Mouse (Mus musculus) telencephalon, adult 2 months (tissue): Measurements from ENCODE around the gene Amy1.
"Not testable (repeated sequence)": the region's sequence is repeated elsewhere in the genome, so short reads cannot be mapped to it uniquely, and the experiment has no call there.

Experiments
- DNase-seq: peaks from one replicate; pipeline ENCODE4 v3.0.0-alpha.2; 2011; ENCODE audit warnings: low read depth, low spot score

Gene Amy1

GRCm38 (mm10) chr3:113606599-113606998 lies at the start of gene Amy1:
TSS of gene Amy1 (minus strand) at chr3:113606699.
- no peak for DNase-seq

- DNase-seq: no peak
These were observed 47.8 kb upstream of the Amy1 start for GRCm38 (mm10) chr3:113654335-113654734.

GRCm38 (mm10) chr3:113651386-113651785 lies 44.9 kb upstream of the Amy1 start:
- DNase-seq: peak; percentile 13

- DNase-seq: no peak
These were observed 33.0 kb upstream of the Amy1 start for GRCm38 (mm10) chr3:113639545-113639944.

GRCm38 (mm10) chr3:113634220-113634619 lies 27.7 kb upstream of the Amy1 start:
- no peak for DNase-seq

- no peak for DNase-seq
These were observed 25.1 kb upstream of the Amy1 start for GRCm38 (mm10) chr3:113631611-113632010.

- DNase-seq: peak; percentile 17
These were observed 24.1 kb upstream of the Amy1 start for GRCm38 (mm10) chr3:113630564-113630963.

- DNase-seq: peak; percentile 97
These were observed 23.3 kb upstream of the Amy1 start, which contains the start of gene Rnpc3 for GRCm38 (mm10) chr3:113629606-113630359. TSS of gene Rnpc3 (minus strand) at chr3:113630149.

GRCm38 (mm10) chr3:113590844-113591243 lies 15.7 kb downstream of the Amy1 start:
- no peak for DNase-seq

GRCm38 (mm10) chr3:113574578-113574977 lies 31.9 kb downstream of the Amy1 start:
- no peak for DNase-seq

- no peak for DNase-seq
These were observed 32.4 kb downstream of the Amy1 start for GRCm38 (mm10) chr3:113574138-113574537.

GRCm38 (mm10) chr3:113572158-113572557 lies 34.3 kb downstream of the Amy1 start:
- no peak for DNase-seq

- DNase-seq: no peak
These were observed 66.8 kb downstream of the Amy1 start for GRCm38 (mm10) chr3:113539692-113540091.

GRCm38 (mm10) chr3:113532328-113532727 lies 74.2 kb downstream of the Amy1 start, which contains the start of gene Amy2a1:
TSS of gene Amy2a1 (minus strand) at chr3:113532428.
- not testable (repeated sequence) for DNase-seq
